Mouse (Mus musculus): ENCODE measurements around the gene Zfp229. TPM values are rescaled to one million over a fixed set of nuclear protein-coding genes. Genes with fewer than 3 reads are reported as not detected.
"Not testable (repeated sequence)": the region's sequence is repeated elsewhere in the genome, so short reads cannot be mapped to it uniquely, and the experiment has no call there.

Zfp229 gene
- 1.4 and 2.5 TPM in 2 replicates for polyA plus RNA-seq (2012; rRNA removed)

DNA sequence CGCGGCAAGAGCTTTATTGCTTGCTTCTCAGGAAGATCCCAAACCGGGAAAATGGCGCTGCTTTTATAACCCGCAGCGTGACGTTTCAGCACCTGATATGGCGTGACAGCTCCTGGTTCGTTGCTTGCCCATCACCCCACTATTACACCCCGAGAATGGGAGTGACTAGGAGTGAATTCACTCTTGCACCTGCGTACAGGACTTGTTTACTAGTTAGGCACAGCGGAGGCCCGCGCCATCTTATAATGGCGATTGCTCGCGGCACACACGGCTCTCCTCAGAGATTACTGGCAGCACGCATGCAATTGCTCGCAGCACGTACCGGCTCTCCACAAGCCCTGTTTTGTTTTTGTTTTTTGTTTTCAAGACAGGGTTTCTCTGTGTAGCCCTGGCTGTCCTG lies at the start of gene Zfp229:
TSS of gene Zfp229 (plus strand) at position 301 of the 400 bp plus-strand sequence.
- not testable (repeated sequence) for DNase-seq
- 92% methylated on average over 12 of the region's 22 CpGs for WGBS

DNA sequence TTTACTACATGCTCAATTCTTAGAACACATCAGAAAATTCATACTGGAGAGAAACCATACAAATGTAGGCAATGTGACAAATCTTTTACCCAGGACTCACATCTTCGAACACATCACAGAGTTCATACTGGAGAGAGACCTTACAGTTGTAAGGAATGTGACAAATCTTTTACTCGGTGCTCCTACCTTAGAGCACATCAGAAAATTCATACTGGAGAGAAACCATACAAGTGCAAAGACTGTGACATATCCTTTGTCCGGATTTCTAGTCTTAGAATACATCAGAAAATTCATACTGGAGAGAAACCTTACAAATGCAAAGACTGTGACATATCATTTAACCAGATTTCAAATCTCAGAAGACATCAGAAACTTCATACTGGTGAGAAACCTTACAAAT lies 39.0 kb upstream of the Zfp229 start, which contains the start of gene Gm10226:
TSS of gene Gm10226 (plus strand) at position 301 of the 400 bp plus-strand sequence.
- TF ChIP-seq CTCF (IDR thresholded peaks at IDR 0.05; ENCODE audit: insufficient read depth, low read length) (no peak), POLR2A (IDR thresholded peaks at IDR 0.05; ENCODE audit: borderline replicate concordance, extremely low read depth, low read depth, low read length) (no peak)
- Histone ChIP-seq H3K4me1 (ENCODE audit: control insufficient read depth, insufficient read depth, low read length) (no peaks in the 10 kb centered on the region), H3K4me3 (replicated peaks; ENCODE audit: extremely low read depth, low read depth, low read length) (no peak within 1 kb of the TSS)
- 90% methylated on average over 3 of the region's 3 CpGs for WGBS
- DNase-seq, result no peak

More for the DNA sequence above, at the start of gene Zfp229:
- not testable (repeated sequence) for H3K4me1 ChIP-seq (ENCODE audit: control insufficient read depth, insufficient read depth, low read length); H3K4me3 ChIP-seq (replicated peaks; ENCODE audit: extremely low read depth, low read depth, low read length)

DNA sequence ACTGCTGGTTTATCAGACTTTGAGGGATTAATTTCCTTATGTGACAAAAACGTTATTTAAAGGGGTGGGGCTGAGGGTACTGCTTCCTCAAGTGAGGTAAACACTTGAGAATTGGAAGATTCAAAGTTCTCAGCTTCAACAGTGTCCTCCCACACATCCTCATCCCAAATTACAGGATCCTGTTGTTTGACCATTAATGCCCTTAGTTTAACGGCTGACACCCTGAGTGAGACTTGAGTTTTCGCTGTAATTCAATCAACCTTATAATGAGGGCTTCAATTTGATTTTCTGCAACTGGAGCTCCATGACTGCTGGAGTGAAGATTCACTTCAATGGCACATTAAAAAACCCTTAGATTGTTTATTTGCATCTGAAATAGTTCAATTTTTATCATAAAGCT lies 37.3 kb upstream of the Zfp229 start:
- no peak for DNase-seq
- no peak for TF ChIP-seq POLR2A (IDR thresholded peaks at IDR 0.05; ENCODE audit: borderline replicate concordance, extremely low read depth, low read depth, low read length)
- no peak for TF ChIP-seq CTCF (IDR thresholded peaks at IDR 0.05; ENCODE audit: insufficient read depth, low read length)
- WGBS, result 73% methylated on average over 3 of the region's 3 CpGs
- no peak overlapping the region for H3K4me3 ChIP-seq (replicated peaks; ENCODE audit: extremely low read depth, low read depth, low read length)
- H3K4me1 ChIP-seq (ENCODE audit: control insufficient read depth, insufficient read depth, low read length), result no peaks in the 10 kb centered on the region

DNA sequence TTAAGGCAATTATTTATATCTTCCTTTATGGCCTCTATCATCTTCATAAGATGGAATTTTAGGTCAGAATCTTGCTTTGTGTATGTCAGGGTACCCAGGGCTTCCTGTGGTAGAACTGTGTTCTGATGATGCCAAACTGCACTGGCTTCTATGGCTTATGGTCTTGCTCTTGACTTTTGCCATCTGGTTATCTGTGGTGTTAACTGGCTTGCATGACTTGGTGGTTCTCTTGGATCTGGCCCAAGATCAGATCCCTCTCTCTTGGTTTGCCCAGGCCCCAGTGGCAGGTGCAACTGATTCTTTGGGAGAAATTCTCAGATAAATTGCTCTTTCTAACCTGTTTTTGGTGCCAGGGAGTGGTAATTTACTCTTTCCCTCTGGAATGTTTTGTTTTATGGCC lies 34.5 kb upstream of the Zfp229 start:
- H3K4me3 ChIP-seq (replicated peaks; ENCODE audit: extremely low read depth, low read depth, low read length), result no peak overlapping the region
- no peak for DNase-seq
- H3K4me1 ChIP-seq (ENCODE audit: control insufficient read depth, insufficient read depth, low read length), result no peaks in the 10 kb centered on the region
- TF ChIP-seq CTCF (IDR thresholded peaks at IDR 0.05; ENCODE audit: insufficient read depth, low read length) (no peak), POLR2A (IDR thresholded peaks at IDR 0.05; ENCODE audit: borderline replicate concordance, extremely low read depth, low read depth, low read length) (no peak)

DNA sequence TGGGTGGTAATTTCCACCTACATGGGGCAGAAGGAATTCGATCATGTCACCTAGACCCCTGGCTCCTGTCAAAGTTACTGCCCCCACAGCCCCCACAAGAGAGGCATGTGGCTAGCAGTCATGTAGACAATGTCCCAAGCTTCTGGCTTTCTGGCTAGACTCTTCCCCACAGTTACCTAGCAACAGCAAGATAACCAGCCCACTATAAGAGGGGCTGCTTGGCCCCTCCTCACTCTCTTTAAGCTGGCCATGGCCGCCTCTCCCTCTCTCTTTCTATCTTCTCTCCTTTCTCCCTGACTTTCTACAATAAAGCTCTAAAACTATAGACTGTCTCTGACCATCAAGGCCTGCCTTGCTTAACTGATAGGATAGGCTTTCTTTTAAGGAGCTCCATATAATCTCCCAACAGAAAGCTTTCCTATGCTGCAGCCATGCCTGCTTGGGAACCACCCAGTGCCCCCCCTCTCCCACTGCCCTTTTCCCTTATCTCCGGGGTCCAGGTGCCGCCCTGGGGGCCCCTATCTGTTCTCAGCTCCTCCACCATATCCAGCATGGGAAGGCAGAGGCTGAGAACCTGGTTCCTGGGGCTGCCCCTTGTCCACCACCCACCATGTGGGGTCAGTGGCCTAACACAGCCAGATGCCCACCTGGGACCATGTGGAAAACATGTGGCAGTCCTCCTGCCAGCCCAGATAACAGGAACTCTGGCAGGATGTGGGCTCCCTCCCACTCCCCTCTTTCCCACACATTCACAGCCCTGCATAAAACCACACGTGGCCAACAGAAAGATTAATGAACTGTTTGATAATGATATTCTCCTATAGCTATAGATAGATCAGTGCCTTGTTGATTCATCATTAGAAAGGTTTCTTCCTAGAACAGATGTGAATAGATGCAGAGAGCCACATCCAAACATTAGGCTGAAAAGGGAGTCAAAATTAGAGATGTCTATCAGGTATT lies 28.0 kb upstream of the Zfp229 start:
- TF ChIP-seq CTCF (IDR thresholded peaks at IDR 0.05; ENCODE audit: insufficient read depth, low read length) (no peak), POLR2A (IDR thresholded peaks at IDR 0.05; ENCODE audit: borderline replicate concordance, extremely low read depth, low read depth, low read length) (no peak)
- H3K4me1 ChIP-seq (ENCODE audit: control insufficient read depth, insufficient read depth, low read length), result no peaks in the 10 kb centered on the region
- DNase-seq, result no peak
- H3K4me3 ChIP-seq (replicated peaks; ENCODE audit: extremely low read depth, low read depth, low read length), result no peak overlapping the region
- WGBS, result 37% methylated on average over 5 of the region's 5 CpGs

DNA sequence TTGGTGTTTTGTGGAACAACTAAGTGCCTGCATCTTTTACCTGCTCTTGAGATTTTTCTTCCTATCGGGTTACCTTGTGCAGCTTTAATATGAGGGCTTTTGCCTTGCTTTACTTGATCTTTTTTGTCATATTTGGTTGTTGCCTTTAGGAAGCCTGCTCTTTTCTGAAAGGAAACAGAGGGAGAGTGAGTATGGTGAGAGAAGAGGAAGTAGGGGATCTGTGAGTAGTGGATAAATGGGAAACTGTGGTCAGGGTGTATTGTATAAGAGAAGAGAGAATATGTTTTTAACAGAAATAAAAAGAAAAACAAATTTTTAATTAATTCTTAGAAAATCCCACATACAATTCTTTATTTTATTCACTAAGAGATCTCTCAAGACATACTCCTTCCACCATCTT lies 27.2 kb upstream of the Zfp229 start:
- DNase-seq, result no peak
- Histone ChIP-seq H3K4me3 (replicated peaks; ENCODE audit: extremely low read depth, low read depth, low read length) (no peak overlapping the region), H3K4me1 (ENCODE audit: control insufficient read depth, insufficient read depth, low read length) (no peaks in the 10 kb centered on the region; the same call in 1 of the 2 replicates)
- WGBS, result 65% methylated on average over 1 of the region's 1 CpGs
- TF ChIP-seq POLR2A (IDR thresholded peaks at IDR 0.05; ENCODE audit: borderline replicate concordance, extremely low read depth, low read depth, low read length), result no peak
- no peak for TF ChIP-seq CTCF (IDR thresholded peaks at IDR 0.05; ENCODE audit: insufficient read depth, low read length)

DNA sequence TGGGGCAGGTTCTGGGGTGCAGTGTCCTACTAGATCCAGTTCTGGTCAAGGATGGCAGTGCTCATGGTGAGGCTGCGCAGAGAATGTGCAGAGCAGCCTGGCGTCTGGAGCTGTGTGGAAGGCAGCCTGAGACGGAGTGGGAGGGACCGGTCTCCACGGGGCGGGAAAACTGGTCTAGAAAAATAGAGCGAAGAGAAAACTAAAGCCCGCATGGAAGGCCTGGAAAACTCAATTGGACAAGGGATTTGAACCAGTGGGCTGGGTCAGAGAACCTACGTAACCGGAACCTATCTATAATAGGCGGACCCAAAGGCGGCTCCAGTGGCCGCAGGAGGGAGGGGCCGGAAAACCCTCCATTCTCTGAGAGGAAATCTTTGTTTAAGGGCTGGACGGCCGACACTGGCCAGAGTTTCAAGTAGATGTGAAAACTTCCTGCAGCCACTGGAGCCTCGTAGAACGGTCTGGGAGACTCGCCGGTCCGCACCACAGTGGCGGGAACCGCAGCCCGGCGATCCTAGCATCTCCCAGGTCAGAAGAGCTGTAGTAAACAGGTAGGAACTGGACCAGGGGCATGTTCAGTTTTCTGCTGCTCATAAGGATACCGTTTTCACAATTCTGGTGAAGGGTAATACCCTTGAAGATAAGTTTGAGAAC lies 23.1 kb upstream of the Zfp229 start, which contains the start of gene Zfp760:
TSS of gene Zfp760 (plus strand) at position 399 of the 654 bp plus-strand sequence.
- WGBS, result 3% methylated on average over 26 of the region's 26 CpGs
- TF ChIP-seq POLR2A (IDR thresholded peaks at IDR 0.05; ENCODE audit: borderline replicate concordance, extremely low read depth, low read depth, low read length) (peak; percentile 89), CTCF (IDR thresholded peaks at IDR 0.05; ENCODE audit: insufficient read depth, low read length) (no peak)
- H3K4me1 ChIP-seq (ENCODE audit: control insufficient read depth, insufficient read depth, low read length), result peaks cover 3% of the 10 kb centered on the region

DNA sequence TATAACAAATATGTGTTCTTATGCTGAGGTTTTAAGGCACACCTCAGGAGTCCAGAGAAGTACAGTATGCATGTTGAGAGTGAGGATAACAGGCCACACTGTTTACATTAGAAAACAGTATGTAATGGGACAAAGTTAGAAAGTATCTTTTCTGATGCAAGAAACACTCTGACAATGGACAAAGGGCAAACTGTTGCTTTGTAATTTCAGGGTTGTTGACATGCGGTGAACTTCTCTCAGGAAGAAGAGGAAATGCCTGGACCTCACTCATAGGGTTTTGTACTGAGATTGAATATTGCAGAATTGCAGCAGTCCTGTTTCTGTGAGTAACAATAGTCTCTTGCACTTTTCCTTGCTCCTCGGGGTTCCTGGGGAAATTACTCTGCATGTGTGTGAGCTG lies 22.2 kb upstream of the Zfp229 start:
- no peak for TF ChIP-seq POLR2A (IDR thresholded peaks at IDR 0.05; ENCODE audit: borderline replicate concordance, extremely low read depth, low read depth, low read length)
- no peak for TF ChIP-seq CTCF (IDR thresholded peaks at IDR 0.05; ENCODE audit: insufficient read depth, low read length)
- H3K4me3 ChIP-seq (replicated peaks; ENCODE audit: extremely low read depth, low read depth, low read length), result peak overlapping the region; percentile 9
- WGBS, result 18% methylated on average over 2 of the region's 2 CpGs
- DNase-seq, result no peak
- peaks cover 3% of the 10 kb centered on the region for H3K4me1 ChIP-seq (ENCODE audit: control insufficient read depth, insufficient read depth, low read length)

More for the DNA sequence above, 23.1 kb upstream of the Zfp229 start, which contains the start of gene Zfp760:
- H3K4me3 ChIP-seq (replicated peaks; ENCODE audit: extremely low read depth, low read depth, low read length), result peak within 1 kb of the TSS; percentile 83
- peak; percentile 83 for DNase-seq

DNA sequence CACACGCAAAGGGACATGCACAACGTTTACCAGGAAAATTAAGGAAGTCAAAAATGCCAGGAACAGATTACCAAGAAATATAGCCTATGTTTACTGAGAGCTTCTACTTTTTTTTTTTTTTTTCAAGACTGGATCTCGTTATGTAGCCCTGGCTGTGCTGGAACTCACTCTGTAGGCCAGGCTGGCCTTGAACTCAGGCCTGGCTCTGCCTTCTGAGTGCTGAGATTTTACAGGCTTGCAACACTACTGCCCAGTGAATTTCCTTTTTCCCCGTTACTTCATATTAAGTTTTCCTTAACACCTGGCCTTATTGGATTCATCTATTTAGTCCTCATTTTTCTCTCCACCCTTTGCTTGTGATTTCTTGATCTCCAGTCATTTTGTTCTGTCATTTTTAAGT lies 2.5 kb downstream of the Zfp229 start:
- Histone ChIP-seq H3K4me3 (replicated peaks; ENCODE audit: extremely low read depth, low read depth, low read length) (peak overlapping the region; percentile 19), H3K4me1 (ENCODE audit: control insufficient read depth, insufficient read depth, low read length) (peaks cover 7% of the 10 kb centered on the region)
- 45% methylated on average over 4 of the region's 4 CpGs for WGBS
- DNase-seq, result no peak
- TF ChIP-seq CTCF (IDR thresholded peaks at IDR 0.05; ENCODE audit: insufficient read depth, low read length) (no peak), POLR2A (IDR thresholded peaks at IDR 0.05; ENCODE audit: borderline replicate concordance, extremely low read depth, low read depth, low read length) (no peak)

Data from lung, adult 2 months (tissue).